Mouse (Mus musculus) small intestine, adult 2 months (tissue): ENCODE measurements around the gene Tjp2.

Experiments
- CTCF ChIP-seq: fragments of 200-500 bp; IDR thresholded peaks from 2 replicates; pipeline ENCODE4 v1.5.1; 2012; ENCODE audit warnings: low read depth, mild to moderate bottlenecking, control low read depth, inconsistent platforms, low read length, moderate library complexity, mixed read lengths; ENCODE audit not compliant: insufficient replicate concordance, insufficient read length; ENCODE audit errors: extremely low read depth
- POLR2A ChIP-seq: fragments of 200-500 bp; IDR thresholded peaks from 2 replicates; pipeline ENCODE4 v1.6.1; 2012; ENCODE audit warnings: low read depth, mild to moderate bottlenecking, control low read depth, inconsistent platforms, low read length, moderate library complexity

GRCm38 (mm10) chr19:24238011-24238410, 13.2 kb upstream of the Tjp2 start:
- TF ChIP-seq CTCF (no peak), POLR2A (no peak)
